Mouse (Mus musculus): ENCODE measurements around the gene Bbip1.

- TF ChIP-seq POLR2A (IDR thresholded peaks at IDR 0.05; ENCODE audit: low read depth, low read length) (no peak), CTCF (IDR thresholded peaks at IDR 0.05; ENCODE audit: extremely low read depth, insufficient read length, insufficient replicate concordance, low read depth, low read length) (no peak)
Measured at GRCm38 (mm10) chr19:53888331-53888730, 56.1 kb downstream of the Bbip1 start.
